Mouse (Mus musculus) inflammation-experienced regulatory T-cells, adult 6 months (primary cell): ENCODE data around the gene Cryab. TPM values are rescaled to one million over a fixed set of nuclear protein-coding genes. Genes with fewer than 3 reads are reported as not detected.
A peak's percentile ranks its signal among the peaks of the same experiment; 100 is the strongest.

Experiments
- ATAC-seq: one replicate; pipeline ENCODE4 v1.8.0; 2017
- polyA plus RNA-seq, 3 experiments: library from polyadenylated mRNA; unstranded; fragments of 100-300 nt; shearing (Covaris generic); gene quantifications; one replicate each; pipeline ENCODE4 v1.2.1; 2017

The Cryab gene
- polyA plus RNA-seq, result 1 to 10 TPM in 2 of 3 experiments, not detected in 1; 1.7 to 1.9 TPM

DNA sequence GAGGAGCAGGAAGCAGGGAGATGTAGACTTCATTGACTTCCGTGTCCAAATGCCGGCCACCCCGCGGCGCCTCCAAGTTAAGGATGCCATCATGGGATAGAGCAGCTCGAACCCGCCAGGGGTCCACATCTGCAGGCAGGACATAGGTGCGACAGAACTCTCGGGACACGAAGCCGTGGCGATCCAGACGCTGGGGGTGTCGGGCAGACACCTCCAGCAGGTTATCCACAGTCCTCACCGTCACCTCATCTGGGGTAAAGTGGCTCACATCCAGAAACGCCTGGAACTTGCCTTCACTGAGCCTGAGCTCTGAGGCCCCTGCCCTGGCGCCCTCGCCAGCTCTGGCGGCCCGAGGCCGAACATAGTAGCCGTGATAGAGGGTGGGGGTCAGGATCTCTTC is at the start of gene Cryab:
Gene Cryab, plus strand, starts transcription at position 3 of the 400 bp plus-strand sequence.
- no peak for ATAC-seq

DNA sequence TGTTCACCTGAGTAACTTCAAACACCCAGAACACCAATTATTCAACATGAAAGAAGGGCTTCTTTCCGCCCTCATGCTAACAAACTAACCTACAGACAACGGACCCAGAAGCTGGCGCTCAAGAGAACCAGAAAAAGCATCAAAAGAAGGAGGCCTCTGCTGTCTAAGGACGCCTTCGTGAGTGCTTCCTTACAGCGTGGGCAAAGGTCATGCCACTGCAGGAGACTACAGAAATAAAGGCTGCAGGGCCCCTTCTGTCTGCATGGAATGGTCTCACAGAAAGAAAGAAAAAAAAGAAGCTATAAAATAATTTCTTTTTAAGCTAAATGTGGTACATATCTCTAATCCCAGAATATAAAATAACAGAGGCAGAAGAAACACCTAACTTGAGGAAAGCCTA is 46.2 kb upstream of the Cryab start:
- no peak for ATAC-seq

DNA sequence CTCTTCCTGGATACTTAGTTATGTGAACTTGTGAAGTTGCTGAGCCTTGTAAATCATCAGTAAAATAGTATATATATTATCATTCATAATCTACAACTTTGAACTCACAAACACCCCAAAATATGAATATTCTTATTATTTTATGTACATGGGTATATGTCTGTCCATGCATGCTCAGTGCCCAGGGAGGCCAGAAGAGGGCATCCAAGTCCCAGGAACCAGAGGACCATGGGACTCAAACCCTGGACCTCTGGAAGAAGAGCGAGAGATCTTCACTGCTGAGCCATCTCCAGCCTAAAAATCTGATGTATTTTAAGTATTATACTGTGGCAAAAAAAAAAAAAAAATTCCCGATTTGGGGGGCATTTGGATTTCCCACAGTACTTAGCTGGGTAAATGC is 42.0 kb upstream of the Cryab start:
- no peak for ATAC-seq

DNA sequence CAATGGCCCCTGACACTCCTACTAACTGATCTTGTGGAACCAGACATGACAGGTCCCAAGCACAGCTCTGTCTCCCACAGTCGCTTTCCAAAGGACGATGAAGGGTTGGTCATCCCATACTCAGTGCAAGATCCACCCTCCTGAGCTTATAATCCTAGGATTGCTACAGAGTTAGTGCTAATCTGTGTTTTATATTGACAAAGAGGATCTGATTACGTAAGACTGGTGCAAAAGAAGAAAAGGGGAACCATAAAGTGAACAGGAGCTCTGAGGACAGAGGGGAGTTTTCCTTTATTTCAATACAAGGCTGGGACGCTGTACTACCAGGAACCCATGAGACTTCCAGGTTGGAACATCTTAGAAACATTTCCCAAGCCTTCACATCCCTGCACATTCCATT is 39.8 kb upstream of the Cryab start:
- no peak for ATAC-seq

DNA sequence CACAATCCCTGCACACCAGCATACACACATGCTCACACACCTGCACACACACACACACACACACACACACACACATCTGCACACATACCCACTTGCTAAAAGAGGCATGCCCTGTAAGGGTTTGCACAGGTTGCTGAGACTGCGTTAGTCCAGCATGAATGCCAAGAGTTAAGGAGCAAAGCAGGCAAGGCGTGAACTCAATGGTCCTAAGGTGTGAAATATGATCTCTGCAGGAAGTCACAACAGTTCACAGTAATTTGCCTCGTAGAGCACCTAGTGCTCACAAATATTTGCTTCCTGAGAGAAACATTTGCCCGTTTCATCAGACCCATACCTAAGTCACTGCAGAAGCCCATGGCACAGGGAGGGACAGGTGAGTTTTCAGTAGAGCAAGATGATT is 36.9 kb upstream of the Cryab start:
- ATAC-seq, result no peak

DNA sequence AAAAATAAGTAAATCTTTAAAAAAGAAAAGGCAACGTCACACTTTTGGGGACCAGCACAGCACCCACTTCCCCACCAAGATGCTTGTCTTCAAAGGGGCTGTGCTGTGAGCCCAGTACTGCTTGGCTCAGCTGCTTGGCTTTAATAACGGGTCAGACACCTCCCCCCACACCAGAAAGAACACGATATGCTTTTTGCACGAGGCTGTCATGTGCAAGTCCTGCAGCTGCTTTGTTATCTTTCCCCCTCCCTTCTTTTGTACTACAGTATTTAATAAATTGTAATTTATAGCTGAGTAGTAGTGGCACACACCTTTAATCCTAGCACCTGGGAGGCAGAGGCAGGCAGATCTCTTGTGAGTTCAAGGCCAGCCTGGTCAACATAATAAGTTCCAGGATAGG is 32.2 kb upstream of the Cryab start:
- no peak for ATAC-seq

DNA sequence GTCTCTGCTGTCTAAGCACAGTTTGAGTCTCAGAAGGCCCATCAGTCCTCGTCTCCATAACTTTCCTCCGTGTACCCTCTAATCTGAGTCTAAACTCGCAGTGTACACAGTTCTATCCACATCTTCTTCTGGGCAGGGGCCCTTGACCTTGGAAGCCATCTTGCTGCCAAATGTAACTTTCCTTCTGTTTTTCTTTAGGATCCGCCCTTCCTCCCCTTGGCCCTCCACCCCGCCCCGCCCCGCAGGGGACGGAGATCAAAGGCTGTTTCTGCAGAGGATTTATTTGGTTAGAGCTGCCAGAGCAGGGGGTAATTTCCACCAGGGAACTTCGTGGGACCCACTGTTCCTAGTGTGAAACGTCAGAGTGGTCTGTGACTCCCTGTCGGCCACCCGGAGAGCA is 30.1 kb upstream of the Cryab start:
- no peak for ATAC-seq

DNA sequence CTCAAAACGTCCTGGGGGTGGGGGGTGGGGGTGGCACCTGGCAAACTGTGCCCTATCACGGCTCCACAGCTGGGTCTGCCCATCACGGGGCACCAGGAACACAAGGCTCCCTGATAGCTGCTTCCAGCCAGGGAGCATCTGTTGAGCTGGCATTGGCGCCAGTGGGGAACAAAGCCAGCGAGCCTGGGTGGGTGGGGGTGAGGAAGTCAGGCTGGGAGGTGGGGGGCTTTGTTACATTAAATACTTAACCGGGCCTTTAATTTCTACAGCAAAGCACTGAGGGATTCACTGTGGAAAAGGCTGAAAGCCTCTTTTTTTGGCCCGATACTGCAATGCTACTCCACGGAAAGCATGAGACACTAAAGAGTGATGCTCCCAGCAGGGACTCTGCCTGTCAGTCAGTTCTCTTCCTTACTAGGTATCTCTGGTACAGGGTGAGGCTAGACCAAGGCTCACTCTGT is 28.6 kb upstream of the Cryab start:
- ATAC-seq, result no peak

DNA sequence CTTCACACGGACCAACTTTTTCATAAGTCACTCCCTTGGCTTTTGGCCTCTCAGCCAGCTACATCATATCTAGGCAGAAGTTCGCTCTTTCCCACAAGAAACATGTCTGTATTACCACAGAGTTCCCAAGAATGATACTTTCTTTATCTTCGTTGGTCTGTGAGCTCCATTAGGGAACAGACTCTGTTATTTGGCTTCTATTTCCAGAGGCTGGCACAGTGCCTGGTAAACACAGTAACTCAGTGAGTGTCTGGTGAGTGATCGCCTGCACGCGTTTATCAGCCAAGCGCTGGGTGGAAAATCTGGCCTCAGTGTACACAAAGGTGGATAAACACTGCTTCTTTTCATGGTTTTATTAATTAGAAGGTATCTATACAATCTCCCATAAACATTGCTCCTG is 27.7 kb upstream of the Cryab start:
- ATAC-seq, result no peak

DNA sequence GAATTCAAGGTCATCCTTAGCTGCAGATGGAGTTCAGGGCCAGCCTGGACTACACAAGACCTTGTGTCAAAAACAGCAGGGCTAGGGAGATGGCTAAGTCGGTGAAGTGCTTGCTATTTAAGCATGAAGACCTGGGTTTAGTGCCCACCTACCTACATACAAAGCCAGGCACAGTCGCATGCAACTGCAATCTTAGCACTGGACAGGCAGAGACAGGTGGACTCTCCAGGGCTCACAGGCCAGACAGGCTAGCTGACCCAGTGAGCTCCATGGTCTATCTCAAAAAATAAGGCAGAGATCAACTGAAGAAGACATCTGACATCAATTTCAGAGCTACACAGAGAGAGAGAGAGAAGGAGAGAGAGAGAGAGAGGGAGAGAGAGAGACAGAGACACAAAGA is 27.0 kb upstream of the Cryab start:
- ATAC-seq, result no peak

DNA sequence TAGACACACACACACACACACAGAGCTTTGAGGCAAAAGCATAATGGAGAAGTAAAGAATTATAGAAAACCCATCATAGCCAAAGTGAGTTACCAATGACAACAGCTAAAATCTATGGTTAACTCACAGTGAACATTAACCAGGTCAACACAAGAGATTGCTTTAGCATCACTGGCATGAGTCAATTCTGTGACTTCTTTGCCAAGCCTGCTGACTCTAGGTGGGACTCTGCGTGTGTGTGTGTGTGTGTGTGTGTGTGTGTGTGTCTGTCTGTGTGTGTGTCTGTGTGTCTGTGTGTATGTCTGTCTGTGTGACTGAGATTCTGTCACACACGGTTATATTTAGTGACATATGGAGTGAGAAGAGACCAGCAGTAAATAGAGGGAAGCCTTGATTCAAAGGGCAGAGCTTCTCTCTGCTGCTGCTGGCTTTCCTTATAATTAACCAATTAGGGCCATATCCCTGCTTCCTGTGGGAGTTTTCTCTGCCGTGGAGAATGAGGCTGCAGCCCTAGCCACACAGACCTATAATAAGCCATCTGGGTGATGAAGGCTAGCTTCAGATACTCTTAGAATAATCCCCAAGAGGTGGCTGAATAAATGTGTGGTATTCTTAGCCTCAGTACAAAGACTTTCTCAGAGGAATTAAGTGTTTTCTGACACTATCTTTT is 26.3 kb upstream of the Cryab start:
- ATAC-seq, result no peak

DNA sequence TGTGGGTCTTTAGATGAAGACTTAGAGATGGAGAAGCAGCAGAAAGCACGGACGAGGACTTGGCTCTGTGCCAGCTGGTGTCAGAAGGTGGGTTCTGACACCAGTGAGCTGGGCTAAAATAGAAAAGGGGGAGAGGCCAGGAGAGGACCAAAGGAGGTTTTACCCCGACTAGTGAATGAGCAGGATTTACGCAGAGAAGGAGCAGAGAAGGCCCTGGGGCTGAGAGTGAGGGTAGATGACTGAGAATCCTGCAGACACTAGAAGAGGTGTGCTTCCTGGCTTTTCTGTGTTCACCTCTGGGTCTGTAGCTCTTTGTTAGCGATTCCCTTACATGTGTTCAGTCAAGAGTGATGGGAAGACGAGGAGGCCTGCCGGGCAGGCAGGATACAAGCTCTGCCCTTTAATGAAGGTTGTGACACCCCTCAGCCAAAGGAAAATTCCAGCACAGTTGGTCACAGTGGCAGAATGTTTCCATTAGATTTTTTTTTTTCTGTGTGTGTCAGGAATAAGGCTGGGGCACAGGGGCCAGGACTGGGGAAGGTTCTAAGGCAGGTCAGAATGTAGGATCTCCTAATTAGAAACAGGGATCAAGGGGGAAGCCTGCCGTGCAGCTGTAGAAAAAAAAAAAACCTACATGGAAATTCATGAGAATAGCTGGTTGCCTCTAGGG is 25.1 kb upstream of the Cryab start:
- no peak for ATAC-seq

DNA sequence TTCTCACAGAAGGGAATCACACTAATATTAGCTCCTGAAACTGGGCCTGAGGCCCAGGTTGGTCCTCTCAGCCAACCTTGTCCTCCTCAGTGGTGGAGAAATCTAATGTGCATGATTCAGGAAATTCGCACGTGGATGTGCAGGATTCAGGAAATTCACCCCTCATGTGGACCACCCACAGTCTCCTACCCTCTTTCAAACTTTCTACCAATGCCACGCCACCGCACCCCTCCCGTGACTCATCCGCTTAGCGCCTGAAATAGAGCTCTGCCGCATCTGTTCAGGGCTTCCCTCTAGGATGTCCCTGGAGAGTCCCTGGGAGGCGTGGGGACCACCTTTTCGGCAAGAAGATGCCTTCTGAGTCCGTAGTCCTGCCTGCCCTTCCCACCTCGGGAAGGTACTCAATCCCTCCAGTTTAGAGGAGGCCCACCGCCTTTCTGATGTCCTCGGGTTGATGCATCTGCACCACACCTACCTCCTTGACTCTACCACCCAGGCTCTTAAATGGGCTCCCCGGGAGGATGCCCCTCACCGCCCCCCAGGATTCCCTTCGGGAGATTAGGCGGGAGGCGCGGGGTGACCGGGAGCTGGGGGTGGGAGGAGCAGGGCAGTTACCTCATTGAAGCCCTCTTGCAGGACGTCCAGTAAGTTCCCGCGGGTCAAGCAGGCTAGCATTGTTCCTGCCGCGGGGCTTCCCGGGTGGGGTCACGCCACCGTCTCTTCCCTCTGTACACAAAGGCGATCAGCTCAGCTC is 23.8 kb upstream of the Cryab start:
- no peak for ATAC-seq

DNA sequence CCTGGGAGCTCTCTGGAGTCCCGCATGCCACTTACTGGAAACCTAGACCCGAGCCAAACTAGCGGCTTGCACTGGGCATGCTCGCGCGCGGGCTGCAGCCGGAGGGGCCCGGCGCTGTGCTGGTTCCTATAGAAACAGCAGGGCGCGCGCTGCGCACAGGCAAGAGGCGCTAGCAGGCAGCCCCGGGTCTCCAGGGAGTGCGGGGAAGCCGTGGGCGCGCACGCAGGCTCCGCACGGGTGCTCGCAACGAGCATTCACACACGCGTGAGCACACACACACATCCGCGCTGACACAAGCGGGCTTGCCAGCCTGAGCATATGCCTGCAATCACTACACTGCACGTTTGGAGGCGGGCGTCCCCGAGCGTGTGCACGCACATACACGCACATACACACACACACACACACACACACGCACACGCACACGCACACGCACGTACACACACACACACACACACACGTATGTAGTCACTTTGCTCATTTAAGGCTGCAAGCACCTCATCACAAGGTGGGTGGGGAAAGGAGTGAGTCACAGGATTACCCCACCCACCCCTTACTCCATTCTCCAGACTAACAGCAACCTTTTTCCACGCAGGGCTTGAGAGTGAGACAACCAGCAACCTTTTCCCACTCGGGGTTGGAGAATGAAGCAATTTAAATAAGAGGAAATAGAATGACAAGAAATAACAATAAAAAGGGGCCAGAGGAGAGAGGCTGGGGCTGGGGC is 23.0 kb upstream of the Cryab start:
- peak; percentile 50 for ATAC-seq

DNA sequence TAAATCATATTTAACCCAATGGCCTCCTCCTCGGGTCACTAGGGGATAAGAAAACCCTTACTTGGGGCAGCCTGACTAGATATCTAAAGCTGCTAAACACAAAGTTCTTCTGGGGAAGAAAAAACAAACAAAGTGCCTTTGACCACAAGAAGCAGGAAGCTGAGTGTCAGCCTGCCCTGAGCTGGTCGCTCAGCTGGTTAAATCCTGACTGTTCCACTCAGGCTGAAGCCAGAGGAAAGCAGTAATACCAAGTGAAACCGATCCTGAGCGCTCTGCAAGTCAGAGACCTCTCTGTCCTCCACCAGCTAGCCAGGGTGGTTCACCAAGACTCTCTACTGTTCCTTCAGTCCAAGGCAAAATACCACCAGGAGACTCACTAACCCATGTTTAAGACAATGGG is 21.5 kb upstream of the Cryab start:
- no peak for ATAC-seq

DNA sequence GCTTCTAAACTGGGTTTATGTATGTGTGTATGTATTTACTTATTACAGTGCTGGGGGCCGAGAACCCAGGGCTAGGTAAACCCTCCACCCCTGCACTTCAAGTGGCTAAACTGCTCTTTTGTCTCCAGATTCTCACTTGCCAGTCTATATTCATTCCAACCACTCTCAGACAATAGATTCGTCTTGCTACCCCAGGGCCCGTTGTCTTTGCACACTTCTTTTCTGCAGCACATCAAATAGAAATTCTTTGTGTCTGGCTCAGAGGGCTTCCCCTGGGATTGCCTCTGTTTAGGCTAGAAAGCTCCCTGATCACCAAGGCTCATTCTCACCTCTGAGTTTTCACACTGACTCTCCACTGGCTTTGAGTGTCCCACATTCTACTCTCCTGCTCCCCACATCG is 18.6 kb upstream of the Cryab start:
- no peak for ATAC-seq

DNA sequence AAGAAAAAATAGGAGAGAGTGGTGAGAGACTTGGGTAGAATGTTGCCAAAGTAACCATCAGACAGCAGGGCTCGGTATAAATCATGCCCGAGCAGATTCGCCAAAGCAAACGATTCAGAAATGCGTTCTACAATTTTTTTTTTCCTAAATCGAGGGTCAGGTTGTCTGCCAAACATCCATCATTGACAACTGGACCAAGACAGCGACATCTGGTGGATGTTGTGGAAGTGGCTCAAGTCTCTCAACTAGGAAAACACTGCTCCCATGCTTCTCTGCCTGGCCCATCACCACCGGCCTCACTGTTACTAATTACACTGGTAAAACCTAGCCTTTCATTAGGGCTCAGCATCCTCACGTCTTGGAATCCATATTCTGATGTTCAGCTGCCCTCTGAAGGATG is 16.1 kb upstream of the Cryab start:
- no peak for ATAC-seq

DNA sequence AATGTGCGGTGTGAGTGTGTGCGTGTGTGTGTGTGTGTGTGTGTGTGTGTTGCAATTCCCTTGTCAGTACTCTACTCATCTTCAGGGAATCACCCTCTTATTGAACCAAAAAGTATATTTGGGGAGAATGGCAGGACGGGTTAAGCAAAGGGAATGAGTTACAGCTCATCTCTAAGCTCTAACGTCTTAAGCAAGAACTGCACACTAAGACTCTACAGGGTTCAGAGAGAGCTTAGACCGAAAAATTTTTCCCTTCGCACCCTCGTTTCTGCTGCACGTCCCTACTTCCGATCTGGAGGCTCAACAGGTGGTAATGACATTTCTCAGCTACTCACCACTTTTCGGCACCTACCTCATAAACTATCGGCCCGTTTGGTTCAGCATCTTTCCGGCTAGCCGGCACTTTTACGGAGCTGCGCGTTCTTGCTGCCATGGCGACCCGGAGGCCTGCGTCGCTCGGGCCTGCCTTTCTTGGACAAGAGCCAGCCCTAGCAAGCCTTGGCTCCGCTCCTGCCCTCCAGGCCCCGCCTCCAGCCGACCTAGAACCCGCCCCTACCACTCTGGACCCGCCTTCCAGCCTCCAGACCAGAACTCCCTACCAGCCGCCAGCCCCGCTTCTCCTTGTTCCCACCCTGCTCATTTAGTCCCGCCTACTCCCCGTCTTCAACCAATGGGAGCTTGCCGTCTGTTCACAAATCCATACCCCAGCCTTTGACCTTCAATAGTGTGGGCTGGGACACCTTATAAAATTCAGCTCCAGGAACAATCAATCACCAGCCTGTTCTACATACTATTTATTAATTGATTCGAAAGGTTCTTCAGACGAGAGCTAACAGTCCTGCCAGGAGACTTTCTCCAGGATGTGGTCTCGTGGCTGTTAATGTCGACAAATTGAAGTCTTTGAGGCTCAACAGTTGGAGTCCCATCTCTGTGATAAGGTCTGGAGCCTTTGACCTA is 11.9 kb upstream of the Cryab start, which contains the start of gene Dixdc1:
Gene Dixdc1, minus strand, starts transcription at position 604 of the 957 bp plus-strand sequence.
- ATAC-seq, result peak; percentile 92

DNA sequence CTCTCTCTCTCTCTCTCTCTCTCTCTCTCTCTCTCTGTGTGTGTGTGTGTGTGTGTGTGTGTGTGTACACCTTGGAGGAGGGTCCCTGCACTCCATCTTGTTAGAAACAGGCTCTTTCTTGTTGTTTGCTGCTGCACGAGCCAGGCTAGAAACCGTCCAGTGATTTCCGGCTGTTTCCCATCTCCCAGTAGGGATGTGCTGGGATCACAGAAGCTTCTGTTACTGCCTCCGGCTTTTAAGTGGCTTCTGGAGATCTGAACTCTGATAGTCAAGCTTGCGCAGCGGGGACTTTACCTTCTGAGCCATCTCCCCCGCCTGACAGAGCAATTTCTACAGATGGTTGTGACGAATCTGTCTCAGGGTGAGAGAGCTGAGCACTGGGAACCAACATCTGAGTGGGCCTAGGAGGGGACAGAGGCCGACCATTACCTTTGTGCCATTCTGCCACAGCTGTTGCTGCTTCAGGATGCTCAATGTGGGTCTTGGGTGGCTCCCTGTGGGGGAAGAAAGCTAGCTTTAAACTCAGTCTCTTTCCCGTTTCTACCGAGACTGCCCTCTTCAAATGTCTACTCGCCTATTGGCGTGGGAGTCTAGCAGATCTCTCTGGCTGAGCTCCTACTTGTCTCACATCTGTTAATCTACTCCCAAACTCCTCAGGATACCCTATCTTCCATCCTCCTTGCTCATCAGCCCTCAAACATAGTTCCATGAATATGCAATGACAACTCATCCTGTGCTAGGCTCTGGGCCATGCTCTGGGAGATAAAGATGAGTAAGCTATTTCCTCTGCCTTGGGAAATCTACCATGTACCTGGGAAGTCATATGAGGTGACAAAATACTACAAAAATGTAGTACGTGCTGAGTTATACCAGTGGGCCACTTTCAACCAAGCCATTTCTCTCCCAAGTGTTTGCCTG is 10.0 kb upstream of the Cryab start:
- ATAC-seq, result no peak

DNA sequence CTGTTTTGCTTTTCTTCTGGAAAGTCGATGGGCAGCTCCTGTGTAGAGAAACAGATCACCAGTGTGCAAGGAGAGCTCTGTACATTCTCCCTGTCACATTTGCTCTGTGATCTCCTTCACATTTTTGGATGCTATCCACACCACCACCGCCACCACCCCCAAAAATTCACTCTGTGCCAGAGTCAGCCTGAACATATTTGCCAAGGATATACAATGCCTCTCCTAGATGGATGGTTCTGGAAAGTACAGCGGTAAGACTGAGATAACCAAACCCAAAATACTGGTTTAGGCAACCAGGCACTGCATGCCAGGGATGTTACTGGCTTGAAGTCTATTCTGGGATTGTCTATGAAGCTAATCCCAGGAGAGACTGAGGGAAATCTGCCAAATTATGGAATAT is 8.9 kb upstream of the Cryab start:
- no peak for ATAC-seq

DNA sequence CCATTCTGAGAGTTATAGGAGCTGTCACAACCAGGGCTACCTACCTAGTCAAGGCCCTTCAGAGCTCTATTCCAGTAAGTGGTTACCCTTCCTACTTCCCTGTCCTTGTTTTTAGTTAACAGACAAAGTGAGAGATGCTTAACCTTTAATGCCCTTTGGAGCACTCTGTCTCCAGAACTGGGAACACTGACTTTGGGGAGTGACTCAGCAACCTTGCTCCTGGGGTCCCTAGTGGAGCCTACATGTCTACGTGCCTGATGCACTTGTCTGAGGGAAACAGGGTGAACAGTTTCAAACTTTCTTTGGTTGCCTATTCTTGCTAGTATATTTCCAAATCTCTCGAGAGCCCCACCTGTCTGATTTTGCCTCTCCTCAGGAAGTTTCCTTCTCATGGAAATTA is 8.4 kb upstream of the Cryab start:
- ATAC-seq, result no peak
